In genomic region chr8:111393391-111394363, GRCm38 (mm10) we compare ENCODE assay signal across 8 mouse cellular contexts. TPM values are rescaled to one million over a fixed set of nuclear protein-coding genes. Genes with fewer than 3 reads are reported as not detected.
A peak's percentile ranks its signal among the peaks of the same experiment; 100 is the strongest.
DNase-seq lines count a peak whose midpoint lies in the region; ATAC-seq lines count a peak whose summit lies in the region.

Gene Fa2h (minus strand): TSS chr8:111393824.

- H3K4me1 ChIP-seq in lung, embryonic 16.5 days (replicated peaks; ENCODE audit: control insufficient read depth, insufficient read depth, low read length): peaks cover 8% of the 10 kb centered on the region; the same call in 1 of the 2 replicates

- peaks cover 29% of the 10 kb centered on the region for H3K27me3 ChIP-seq in lung, embryonic 16.5 days (ENCODE audit: control insufficient read depth, insufficient read depth, low read depth, low read length)

- 1% methylated on average over 61 of the region's 71 CpGs for WGBS in lung, embryonic 16.5 days

- peak within 1 kb of the TSS; percentile 55 for H3K4me3 ChIP-seq in lung, embryonic 16.5 days (ENCODE audit: low read length)

- H3K36me3 ChIP-seq in lung, embryonic 16.5 days (ENCODE audit: control insufficient read depth, insufficient read depth, low read length): no peaks in the 10 kb centered on the region

- no peaks in the 10 kb centered on the region for H3K9me3 ChIP-seq in lung, embryonic 16.5 days (ENCODE audit: control insufficient read depth, low read length)

- H3K4me2 ChIP-seq in lung, embryonic 16.5 days (ENCODE audit: low read depth, low read length): peak within 1 kb of the TSS; percentile 93

- DNase-seq in MN1 (ENCODE audit: low spot score): peak; percentile 94
- DNase-seq in cerebellum, adult 9-10 months: peak; percentile 80
- peak; percentile 81 for DNase-seq in heart, postnatal 4 days
- DNase-seq in layer of hippocampus, adult 9-11 months: peak; percentile 80
- DNase-seq in ovary, postnatal 36 days (ENCODE audit: low spot score): peak; percentile 86
- peak; percentile 9 to 31 for DNase-seq in thymus, postnatal 10 days (ENCODE audit: low spot score in 2 of 2)

- peak within 1 kb of the TSS; percentile 61 for H3K9ac ChIP-seq in lung, embryonic 16.5 days (ENCODE audit: low read length)

- peak; percentile 98 for ATAC-seq in frontal cortex, adult (ENCODE audit: low TSS enrichment)
- ATAC-seq in lung, embryonic 16.5 days (ENCODE audit: low read depth): peak; percentile 99

- H3K27ac ChIP-seq in lung, embryonic 16.5 days (ENCODE audit: low read length): no peak within 1 kb of the TSS

RNA-seq across cellular contexts. Expression of gene Fa2h, which starts in this region (rescaled TPM):
- under 1 TPM; 0.17 to 0.52 TPM for total RNA-seq in heart, postnatal 4 days (2021)
- 0.11 and 0.13 TPM in 2 replicates for polyA plus RNA-seq in lung, embryonic 16.5 days (2015; fragmentation: Nextera tagmentation; extraction: Ambion mirVana)

Comparison
In these comparisons a context has a peak if more than half of its experiments do, and no peak if none do; other contexts are left out.
1. Peak in DNase-seq in heart, postnatal 4 days; RNA of the gene not detected or under 1 TPM.
2. Peak in ATAC-seq, H3K4me3 ChIP-seq, H3K9ac ChIP-seq and H3K4me2 ChIP-seq in lung, embryonic 16.5 days; RNA of the gene not detected or under 1 TPM.
3. DNase-seq: peak in every context shown above with its lines; median percentile 94 in MN1; 86 in ovary, postnatal 36 days; 81 in heart, postnatal 4 days; 80 in cerebellum, adult 9-10 months; 80 in layer of hippocampus, adult 9-11 months; 20 in thymus, postnatal 10 days.